Mouse (Mus musculus) testis, adult 2 months (tissue): ENCODE data around the gene Dzip1. TPM values are rescaled to one million over a fixed set of nuclear protein-coding genes. Genes with fewer than 3 reads are reported as not detected.

Experiments used
- H3K27ac ChIP-seq: fragments of 200-500 bp; 2 replicates; pipeline ENCODE4 v1.5.1; 2012; ENCODE audit warnings: low read depth, low read length; ENCODE audit not compliant: control insufficient read depth, insufficient read depth
- H3K27me3 ChIP-seq: fragments of 200-500 bp; 2 replicates; pipeline ENCODE4 v1.6.1; 2012; ENCODE audit warnings: mild to moderate bottlenecking, low read length, moderate library complexity; ENCODE audit not compliant: control insufficient read depth, insufficient read depth
- H3K36me3 ChIP-seq: fragments of 200-500 bp; 2 replicates; pipeline ENCODE4 v1.6.1; 2012; ENCODE audit warnings: mild to moderate bottlenecking, low read length; ENCODE audit not compliant: control insufficient read depth, insufficient read depth
- H3K4me1 ChIP-seq: fragments of 200-500 bp; 2 replicates; pipeline ENCODE4 v1.6.1; 2012; ENCODE audit warnings: low read length; ENCODE audit not compliant: control insufficient read depth, insufficient read depth
- H3K4me3 ChIP-seq: fragments of 200-500 bp; 2 replicates; pipeline ENCODE4 v1.5.1; 2012; ENCODE audit warnings: low read depth, mild to moderate bottlenecking, low read length, moderate library complexity, mixed read lengths; ENCODE audit not compliant: control insufficient read depth
- CTCF ChIP-seq: fragments of 200-500 bp; IDR thresholded peaks from 2 replicates; pipeline ENCODE4 v1.5.1; 2012; ENCODE audit warnings: low read depth, mild to moderate bottlenecking, inconsistent platforms, low read length, moderate library complexity; ENCODE audit not compliant: control insufficient read depth, insufficient read depth, insufficient replicate concordance
- POLR2A ChIP-seq: fragments of 200-500 bp; IDR thresholded peaks from 2 replicates; pipeline ENCODE4 v1.6.1; 2012; ENCODE audit warnings: low read depth, mild to moderate bottlenecking, inconsistent platforms, low read length, moderate library complexity; ENCODE audit not compliant: control insufficient read depth
- polyA plus RNA-seq: library from polyadenylated mRNA; depleted of rRNA; stranded (reverse); fragments of >200 nt; gene quantifications from 2 replicates; pipeline ENCODE4 v1.2.3, GENCODE M21; 2012

Dzip1 gene
- polyA plus RNA-seq, 1 experiment, result 82.4 TPM

DNA sequence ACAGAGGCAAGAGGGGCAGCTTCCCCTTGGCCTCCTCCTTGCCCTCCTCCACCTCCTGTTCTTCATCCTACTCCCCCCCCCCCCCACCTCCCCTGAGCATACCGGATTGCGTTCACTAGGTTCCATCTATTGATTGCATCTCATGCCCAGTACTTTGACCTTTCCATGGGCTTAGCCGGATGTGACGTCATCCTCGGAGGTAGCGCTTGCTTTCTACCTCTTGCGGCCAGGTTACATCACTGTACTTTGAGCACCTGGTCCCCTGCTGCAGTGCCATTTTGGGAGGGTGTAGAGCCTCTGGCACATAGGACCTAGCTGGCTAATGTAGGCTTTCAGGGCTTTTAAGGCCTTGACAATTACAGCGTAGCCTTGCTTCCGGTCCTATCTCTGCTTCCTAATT lies 9.4 kb upstream of the Dzip1 start:
- Histone ChIP-seq H3K4me3 (peak overlapping the region; percentile 73), H3K36me3 (no peaks in the 10 kb centered on the region), H3K4me1 (peaks cover 7% of the 10 kb centered on the region), H3K27me3 (no peaks in the 10 kb centered on the region), H3K27ac (no peak overlapping the region)
- peak; percentile 14; the same call in 1 of the 2 replicates for TF ChIP-seq POLR2A
- no peak for TF ChIP-seq CTCF

DNA sequence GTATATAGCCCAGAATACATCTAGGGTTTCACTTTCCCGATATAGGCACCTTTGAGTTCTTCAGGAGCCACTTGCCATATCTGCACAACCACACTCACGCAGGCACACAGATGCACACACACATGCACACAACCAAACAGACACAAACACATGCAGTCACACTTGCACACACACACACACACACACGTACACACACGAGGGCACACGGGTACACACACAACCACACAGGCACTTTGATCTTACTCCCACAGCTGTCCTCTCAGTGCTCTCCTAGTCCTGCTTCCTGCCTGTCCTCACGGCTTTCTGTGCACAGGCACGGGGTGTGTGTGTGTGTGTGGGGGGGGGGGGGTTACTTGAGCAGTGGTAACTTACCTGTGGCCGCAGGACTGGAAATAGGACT lies 7.7 kb upstream of the Dzip1 start:
- no peak overlapping the region for H3K27ac ChIP-seq
- H3K4me3 ChIP-seq, result no peak overlapping the region
- no peaks in the 10 kb centered on the region for H3K27me3 ChIP-seq
- H3K4me1 ChIP-seq, result peaks cover 7% of the 10 kb centered on the region
- no peaks in the 10 kb centered on the region for H3K36me3 ChIP-seq
- TF ChIP-seq POLR2A (no peak), CTCF (no peak)

DNA sequence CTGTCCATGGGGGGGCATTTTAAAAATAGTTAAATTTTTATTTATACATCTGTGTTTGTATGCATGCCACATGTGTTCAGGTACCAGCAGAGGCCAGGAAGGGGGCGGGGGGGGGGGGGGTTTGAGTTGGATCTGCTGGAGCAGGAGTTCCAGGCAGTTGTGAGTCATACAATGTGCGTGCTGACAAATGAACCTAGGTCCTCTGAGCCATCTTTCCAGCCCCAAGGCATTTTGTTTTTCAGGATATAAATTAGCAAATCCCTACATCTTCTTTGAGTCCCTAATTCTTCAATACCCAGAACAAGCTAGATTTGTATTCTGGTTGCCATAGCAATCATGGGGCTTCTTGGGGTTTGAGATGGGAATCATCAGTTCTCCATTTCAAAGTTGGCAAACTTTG lies 5.9 kb upstream of the Dzip1 start:
- no peaks in the 10 kb centered on the region for H3K27me3 ChIP-seq
- peaks cover 7% of the 10 kb centered on the region for H3K4me1 ChIP-seq
- no peak overlapping the region for H3K27ac ChIP-seq
- H3K4me3 ChIP-seq, result no peak overlapping the region
- no peak for TF ChIP-seq CTCF
- TF ChIP-seq POLR2A, result no peak
- H3K36me3 ChIP-seq, result no peaks in the 10 kb centered on the region

DNA sequence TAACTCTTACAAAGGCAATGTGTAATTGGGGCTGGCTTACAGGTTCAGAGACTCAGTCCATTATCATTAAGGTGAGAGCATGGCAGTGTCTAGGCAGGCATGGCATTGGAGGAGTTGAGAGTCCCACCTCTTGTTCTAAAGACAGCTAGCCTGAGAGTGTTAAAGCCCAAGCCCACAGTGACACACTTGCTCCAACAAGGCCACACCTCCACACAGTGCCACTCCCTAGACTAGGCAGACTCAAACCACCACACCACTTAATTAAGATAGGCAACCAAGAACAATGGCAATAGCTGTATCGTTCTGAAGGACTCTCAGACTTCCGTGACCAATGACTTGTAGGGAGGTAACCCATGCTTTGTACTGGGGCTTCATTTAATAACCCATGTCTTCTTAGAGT lies 5.5 kb upstream of the Dzip1 start:
- no peaks in the 10 kb centered on the region for H3K27me3 ChIP-seq
- no peak overlapping the region for H3K27ac ChIP-seq
- TF ChIP-seq CTCF (no peak), POLR2A (no peak)
- peaks cover 7% of the 10 kb centered on the region for H3K4me1 ChIP-seq
- no peak overlapping the region for H3K4me3 ChIP-seq
- no peaks in the 10 kb centered on the region for H3K36me3 ChIP-seq

DNA sequence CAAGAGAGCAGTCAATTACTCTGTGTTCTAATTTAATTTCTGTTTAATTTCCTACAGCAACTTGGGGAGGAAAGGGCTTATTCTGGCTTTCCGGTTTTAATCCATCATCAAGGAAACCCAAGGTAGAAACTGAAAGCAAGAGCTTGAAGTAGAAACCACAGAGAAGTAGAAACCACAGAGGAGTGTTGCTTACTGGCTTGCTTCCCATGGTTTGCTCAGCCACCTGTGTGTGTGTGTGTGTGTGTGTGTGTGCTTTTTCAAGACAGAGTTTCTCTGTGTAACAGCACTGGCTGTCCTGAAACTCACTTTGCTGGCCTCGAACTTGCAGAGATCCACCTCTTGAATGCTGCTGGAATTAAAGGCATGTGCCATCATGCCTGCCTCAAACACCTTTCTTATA lies 4.5 kb upstream of the Dzip1 start:
- TF ChIP-seq POLR2A (no peak), CTCF (no peak)
- Histone ChIP-seq H3K36me3 (no peaks in the 10 kb centered on the region), H3K27ac (no peak overlapping the region), H3K4me3 (no peak overlapping the region), H3K27me3 (peaks cover under 1% of the 10 kb centered on the region; the same call in 1 of the 2 replicates), H3K4me1 (peaks cover 7% of the 10 kb centered on the region)

DNA sequence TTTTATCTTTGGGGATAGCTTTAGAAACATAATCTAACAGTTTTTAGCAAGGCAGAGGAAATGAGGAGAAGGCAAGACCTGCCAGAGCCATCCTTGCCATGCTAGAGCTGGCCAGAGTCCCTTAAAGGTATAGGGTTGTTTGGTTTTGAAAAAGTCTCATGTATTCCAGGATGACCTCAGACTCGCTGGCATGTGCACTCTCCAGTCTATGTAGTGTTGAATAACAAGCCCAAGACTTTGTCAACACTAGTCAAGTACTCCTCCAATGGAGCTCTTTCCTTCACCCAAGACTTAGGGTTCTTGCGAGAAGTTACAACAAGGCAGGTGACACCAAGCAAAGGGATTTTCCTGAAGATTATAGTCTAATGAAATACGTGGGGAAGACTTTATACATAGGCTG lies 3.3 kb upstream of the Dzip1 start:
- H3K27me3 ChIP-seq, result peaks cover 3% of the 10 kb centered on the region; the same call in 1 of the 2 replicates
- no peak overlapping the region for H3K27ac ChIP-seq
- H3K36me3 ChIP-seq, result no peaks in the 10 kb centered on the region
- TF ChIP-seq CTCF, result no peak
- TF ChIP-seq POLR2A, result no peak
- peaks cover 9% of the 10 kb centered on the region for H3K4me1 ChIP-seq
- no peak overlapping the region; the same call in 1 of the 2 replicates for H3K4me3 ChIP-seq

DNA sequence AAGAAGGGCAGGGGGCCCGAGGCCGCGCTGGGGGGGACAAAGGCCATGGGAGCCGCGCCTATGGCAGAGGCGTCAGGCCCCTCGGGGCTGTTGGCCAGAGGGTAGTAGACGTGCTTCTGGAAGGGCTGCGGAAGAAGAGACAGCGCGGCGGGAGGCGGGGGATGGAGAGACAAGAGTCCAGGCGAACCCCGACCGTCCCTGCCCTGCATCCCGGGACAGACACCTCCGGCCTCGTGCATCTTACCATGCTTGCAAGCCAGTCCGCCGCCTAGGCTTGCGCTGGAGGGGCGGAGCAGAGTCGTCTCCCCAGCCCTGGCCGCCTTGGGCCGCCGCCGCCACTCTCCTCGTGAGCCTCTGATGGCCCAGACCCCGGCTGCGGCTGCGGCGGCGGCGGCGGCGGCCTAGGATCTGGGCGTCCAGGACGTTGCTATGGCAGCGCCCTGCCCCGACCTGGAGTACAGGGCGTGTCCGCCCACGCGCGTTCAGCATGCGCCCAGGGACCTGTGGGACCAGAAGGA lies 2.5 kb downstream of the Dzip1 start:
- no peak overlapping the region for H3K27ac ChIP-seq

More for the DNA sequence above, 2.5 kb downstream of the Dzip1 start:
- Histone ChIP-seq H3K4me3 (peak overlapping the region; percentile 88), H3K36me3 (no peaks in the 10 kb centered on the region), H3K27me3 (peaks cover 3% of the 10 kb centered on the region; the same call in 1 of the 2 replicates), H3K4me1 (peaks cover 18% of the 10 kb centered on the region)
- TF ChIP-seq POLR2A (0 out of 2 replicates have a peak, but pooled peaks have one; percentile 8), CTCF (no peak)
